Mouse (Mus musculus): ENCODE results near the gene Txlna. TPM values are rescaled to one million over a fixed set of nuclear protein-coding genes. Genes with fewer than 3 reads are reported as not detected.
A peak's percentile ranks its signal among the peaks of the same experiment; 100 is the strongest.

Txlna gene
- polyA plus RNA-seq, 1 experiment from 2014 or later = 14.0 TPM

DNA sequence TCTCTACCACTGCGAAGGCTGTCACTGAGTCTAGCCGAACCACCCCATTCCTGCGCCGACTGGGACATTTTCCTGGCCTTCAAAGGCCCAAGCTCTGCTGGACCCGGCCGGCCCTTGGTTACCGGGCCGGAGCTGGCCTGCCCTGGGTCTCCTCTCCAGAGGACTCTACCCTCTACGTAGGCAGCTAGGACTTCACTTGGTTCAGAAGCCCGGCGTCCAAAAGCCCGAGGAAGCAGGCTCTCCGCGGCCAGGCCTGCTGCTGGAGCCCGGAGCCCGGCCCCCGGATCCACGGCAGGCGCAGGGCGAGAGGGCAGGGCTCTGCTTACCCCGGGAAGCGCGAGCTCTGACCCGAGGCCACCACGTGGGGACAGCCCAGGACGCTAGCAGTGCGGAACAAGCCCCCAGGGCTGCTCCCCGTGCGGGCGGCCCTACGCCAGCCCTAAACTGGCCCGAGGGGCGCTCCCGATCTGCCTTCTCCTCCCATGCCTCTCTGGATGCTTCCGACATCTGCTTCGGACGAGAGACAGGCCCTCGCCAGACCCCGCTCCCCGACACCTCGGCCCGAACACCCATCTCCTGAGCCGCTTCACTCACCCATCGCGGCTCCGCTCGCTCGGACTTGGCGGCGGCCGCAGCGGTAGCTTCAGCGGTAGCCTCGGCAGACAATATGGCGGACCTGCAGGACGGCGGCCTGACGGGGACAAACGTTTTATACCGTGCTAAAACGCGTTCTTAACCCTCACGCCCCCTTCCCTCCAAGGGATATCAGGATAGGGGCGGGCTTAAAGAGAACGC, 31.4 kb upstream of the Txlna start, which contains the start of gene Kpna6:
TSS of gene Kpna6 (minus strand) at position 685 of the 795 bp plus-strand sequence.
- ATAC-seq (peak; percentile 94), DNase-seq (peak; percentile 89)
- Histone ChIP-seq H3K27ac (ENCODE audit: low read depth) (peak within 1 kb of the TSS; percentile 96), H3K4me1 (ENCODE audit: insufficient read depth) (peaks cover 12% of the 10 kb centered on the region), H3K9ac (replicated peaks) (peak within 1 kb of the TSS; percentile 96), H3K27me3 (ENCODE audit: insufficient read depth, low read length) (no peaks in the 10 kb centered on the region), H3K36me3 (replicated peaks; ENCODE audit: insufficient read depth, low read length) (no peaks in the 10 kb centered on the region; the same call in 1 of the 2 replicates), H3K9me3 (ENCODE audit: low read length) (no peaks in the 10 kb centered on the region), H3K4me3 (ENCODE audit: low read depth, low read length) (peak within 1 kb of the TSS; percentile 89), H3K4me2 (ENCODE audit: low read depth, low read length) (peak within 1 kb of the TSS; percentile 89)
- 2% methylated on average over 65 of the region's 65 CpGs for WGBS (ENCODE audit: insufficient replicate concordance)
- TF ChIP-seq EP300 (IDR thresholded peaks at IDR 0.05; ENCODE audit: low read depth) (no peak), CTCF (IDR thresholded peaks at IDR 0.05; ENCODE audit: low read depth) (no peak)

DNA sequence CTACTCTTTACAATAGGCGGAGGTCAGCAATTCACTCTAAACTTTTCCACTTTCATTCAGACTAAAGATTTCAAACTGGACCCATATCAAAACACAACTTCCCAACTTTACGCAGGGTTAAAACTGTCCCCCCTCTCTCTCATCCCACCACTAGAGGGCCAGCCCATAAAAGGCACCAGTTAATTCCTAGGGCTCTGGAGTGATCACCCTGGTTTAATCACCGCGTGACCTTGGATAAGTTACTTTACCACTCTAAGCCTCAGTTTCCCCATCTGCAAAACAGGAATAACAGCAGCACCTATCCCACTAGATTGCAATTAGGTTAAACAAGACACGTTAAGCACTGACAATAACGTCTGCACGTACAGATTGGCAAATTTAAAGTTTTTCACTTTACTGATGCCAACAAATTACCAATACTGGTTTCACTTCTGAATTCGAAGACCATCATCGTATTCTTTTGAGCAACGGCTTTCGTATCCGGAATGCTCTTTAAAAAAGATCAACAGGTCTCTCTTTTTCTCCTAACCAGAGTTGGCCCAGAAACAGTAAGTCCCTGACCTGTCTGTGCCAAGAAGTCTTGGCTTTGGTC, 30.7 kb upstream of the Txlna start:
- no peaks in the 10 kb centered on the region for H3K27me3 ChIP-seq (ENCODE audit: insufficient read depth, low read length)
- H3K9me3 ChIP-seq (ENCODE audit: low read length) = no peaks in the 10 kb centered on the region
- H3K36me3 ChIP-seq (replicated peaks; ENCODE audit: insufficient read depth, low read length) = no peaks in the 10 kb centered on the region
- H3K4me1 ChIP-seq (ENCODE audit: insufficient read depth) = peaks cover 12% of the 10 kb centered on the region
- H3K4me3 ChIP-seq (ENCODE audit: low read depth, low read length) = peak overlapping the region; percentile 89
- WGBS (ENCODE audit: insufficient replicate concordance) = 7% methylated on average over 12 of the region's 12 CpGs
- TF ChIP-seq EP300 (IDR thresholded peaks at IDR 0.05; ENCODE audit: low read depth) = 0 out of 2 replicates have a peak, but pooled peaks have one; percentile 21
- peak; percentile 91 for TF ChIP-seq CTCF (IDR thresholded peaks at IDR 0.05; ENCODE audit: low read depth)
- peak overlapping the region; percentile 96 for H3K27ac ChIP-seq (ENCODE audit: low read depth)
- peak; percentile 48 for ATAC-seq
- DNase-seq = peak; percentile 65
- H3K4me2 ChIP-seq (ENCODE audit: low read depth, low read length) = peak overlapping the region; percentile 89
- H3K9ac ChIP-seq (replicated peaks) = peak overlapping the region; percentile 96

DNA sequence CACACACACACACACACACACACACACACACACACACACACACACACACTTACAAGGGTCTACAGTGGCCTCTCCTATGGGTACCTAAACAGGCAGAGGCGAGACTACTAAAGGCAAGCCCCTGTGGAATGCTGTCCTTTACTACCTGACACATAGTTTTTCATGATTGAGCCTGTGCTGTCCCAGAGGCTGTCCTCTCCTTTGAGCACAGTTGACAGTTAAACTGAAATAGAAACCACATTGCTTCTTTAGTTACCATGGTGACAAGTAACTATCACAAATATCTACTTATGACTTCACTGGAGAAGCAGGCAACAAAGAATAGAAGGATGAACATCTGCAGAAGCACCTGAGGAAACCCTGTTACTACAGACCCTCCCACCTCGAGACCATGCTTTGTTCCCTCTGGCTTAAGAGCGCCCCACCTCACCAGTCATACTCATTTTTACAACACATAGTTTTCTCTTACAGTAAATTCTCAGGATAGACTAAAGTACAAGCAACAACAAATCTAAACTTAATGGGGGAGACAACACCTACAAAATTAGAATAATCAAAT, 21.5 kb upstream of the Txlna start:
- Histone ChIP-seq H3K27ac (ENCODE audit: low read depth) (no peak overlapping the region), H3K4me2 (ENCODE audit: low read depth, low read length) (no peak overlapping the region), H3K4me1 (ENCODE audit: insufficient read depth) (no peaks in the 10 kb centered on the region), H3K4me3 (ENCODE audit: low read depth, low read length) (no peak overlapping the region), H3K27me3 (ENCODE audit: insufficient read depth, low read length) (no peaks in the 10 kb centered on the region), H3K36me3 (replicated peaks; ENCODE audit: insufficient read depth, low read length) (peaks cover 40% of the 10 kb centered on the region), H3K9ac (replicated peaks) (no peak overlapping the region), H3K9me3 (ENCODE audit: low read length) (no peaks in the 10 kb centered on the region)
- TF ChIP-seq EP300 (IDR thresholded peaks at IDR 0.05; ENCODE audit: low read depth) (no peak), CTCF (IDR thresholded peaks at IDR 0.05; ENCODE audit: low read depth) (no peak)
- no peak for ATAC-seq
- no peak for DNase-seq
- 87% methylated on average over 3 of the region's 3 CpGs for WGBS (ENCODE audit: insufficient replicate concordance)

GRCm38 (mm10) chr4:129661584-129661983, 20.7 kb upstream of the Txlna start:
- H3K4me1 ChIP-seq (ENCODE audit: insufficient read depth) = no peaks in the 10 kb centered on the region
- no peak for ATAC-seq
- no peak overlapping the region for H3K27ac ChIP-seq (ENCODE audit: low read depth)
- no peak for TF ChIP-seq EP300 (IDR thresholded peaks at IDR 0.05; ENCODE audit: low read depth)
- TF ChIP-seq CTCF (IDR thresholded peaks at IDR 0.05; ENCODE audit: low read depth) = no peak
- H3K4me3 ChIP-seq (ENCODE audit: low read depth, low read length) = no peak overlapping the region
- 85% methylated on average over 3 of the region's 3 CpGs for WGBS (ENCODE audit: insufficient replicate concordance)
- H3K9me3 ChIP-seq (ENCODE audit: low read length) = no peaks in the 10 kb centered on the region
- peaks cover 46% of the 10 kb centered on the region for H3K36me3 ChIP-seq (replicated peaks; ENCODE audit: insufficient read depth, low read length)
- H3K27me3 ChIP-seq (ENCODE audit: insufficient read depth, low read length) = no peaks in the 10 kb centered on the region
- H3K9ac ChIP-seq (replicated peaks) = no peak overlapping the region
- H3K4me2 ChIP-seq (ENCODE audit: low read depth, low read length) = no peak overlapping the region
- no peak for DNase-seq

DNA sequence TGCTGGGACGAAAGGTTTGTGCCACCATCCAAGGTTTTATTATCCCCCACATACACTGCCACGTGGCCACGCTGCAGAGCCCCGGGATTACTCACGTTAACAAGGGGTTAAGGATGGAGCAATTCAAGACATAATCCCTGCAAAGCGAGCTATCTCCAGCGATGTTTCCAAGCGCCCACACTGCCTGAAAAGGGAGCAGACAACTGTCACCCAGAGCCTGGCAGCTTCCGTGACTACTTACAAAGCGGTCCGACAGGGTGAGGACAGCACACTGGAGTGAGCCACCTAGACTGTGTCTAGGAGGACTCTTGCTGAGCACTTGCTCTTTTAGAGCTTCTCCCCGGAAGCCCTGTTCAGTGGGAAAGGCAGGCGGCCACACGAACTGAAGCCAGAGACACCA, 13.9 kb upstream of the Txlna start:
- no peak overlapping the region for H3K4me3 ChIP-seq (ENCODE audit: low read depth, low read length)
- TF ChIP-seq CTCF (IDR thresholded peaks at IDR 0.05; ENCODE audit: low read depth) = no peak
- TF ChIP-seq EP300 (IDR thresholded peaks at IDR 0.05; ENCODE audit: low read depth) = no peak
- DNase-seq = no peak

GRCm38 (mm10) chr4:129650359-129650758, 9.5 kb upstream of the Txlna start:
- no peaks in the 10 kb centered on the region for H3K9me3 ChIP-seq (ENCODE audit: low read length)
- 88% methylated on average over 8 of the region's 8 CpGs for WGBS (ENCODE audit: insufficient replicate concordance)
- DNase-seq = no peak
- TF ChIP-seq CTCF (IDR thresholded peaks at IDR 0.05; ENCODE audit: low read depth) (no peak), EP300 (IDR thresholded peaks at IDR 0.05; ENCODE audit: low read depth) (no peak)
- H3K36me3 ChIP-seq (replicated peaks; ENCODE audit: insufficient read depth, low read length) = peaks cover 77% of the 10 kb centered on the region
- H3K9ac ChIP-seq (replicated peaks) = no peak overlapping the region
- no peaks in the 10 kb centered on the region for H3K27me3 ChIP-seq (ENCODE audit: insufficient read depth, low read length)
- no peak overlapping the region for H3K4me3 ChIP-seq (ENCODE audit: low read depth, low read length)
- ATAC-seq = no peak
- no peaks in the 10 kb centered on the region for H3K4me1 ChIP-seq (ENCODE audit: insufficient read depth)
- no peak overlapping the region for H3K4me2 ChIP-seq (ENCODE audit: low read depth, low read length)
- H3K27ac ChIP-seq (ENCODE audit: low read depth) = no peak overlapping the region

More for the DNA sequence above, 13.9 kb upstream of the Txlna start:
- Histone ChIP-seq H3K4me2 (ENCODE audit: low read depth, low read length) (no peak overlapping the region), H3K9me3 (ENCODE audit: low read length) (no peaks in the 10 kb centered on the region), H3K27me3 (ENCODE audit: insufficient read depth, low read length) (no peaks in the 10 kb centered on the region), H3K36me3 (replicated peaks; ENCODE audit: insufficient read depth, low read length) (peaks cover 73% of the 10 kb centered on the region), H3K9ac (replicated peaks) (no peak overlapping the region), H3K27ac (ENCODE audit: low read depth) (no peak overlapping the region), H3K4me1 (ENCODE audit: insufficient read depth) (no peaks in the 10 kb centered on the region)
- 88% methylated on average over 14 of the region's 14 CpGs for WGBS (ENCODE audit: insufficient replicate concordance)
- no peak for ATAC-seq
